Mouse (Mus musculus) embryonic stem cell, embryonic (primary cell): Measurements from ENCODE around the gene Ttll5.

Experiments used
- CTCF ChIA-PET, 4 experiments: fragments of 300-600 bp in 2 of 4; fragments of 350-600 bp in 2 of 4; sonication (Branson Sonifier 250); formaldehyde crosslinking; loops; one replicate each; lab custom pipeline; 2022; ENCODE audit warnings: inconsistent platforms in 2 of 4; lab: Charles Lee
- POLR2A ChIA-PET, 4 experiments: fragments of 300-600 bp in 2 of 4; fragments of 350-600 bp in 2 of 4; sonication (Branson Sonifier 250); formaldehyde crosslinking; loops; one replicate each; lab custom pipeline; 2022; ENCODE audit warnings: antibody characterized with exemption in 4 of 4, inconsistent platforms in 1 of 4; lab: Charles Lee

Ttll5 gene

GRCm38 (mm10) chr12:85992013-85992837 is 167.8 kb downstream of the Ttll5 start:
- ChIA-PET POLR2A (interaction anchor here in 2 of 4 experiments (0.5 to 0.6 kb wide), 2 partner anchors 68 to 1200 kb away, joined by 3 to 4 read pairs; no protein-coding TSS in a partner anchor), CTCF (no interaction called here)

- CTCF ChIA-PET, result interaction anchor here in 1 of 4 experiments (0.8 kb wide), 1 partner anchor 42 kb away, joined by 3 read pairs; no protein-coding TSS in a partner anchor
- POLR2A ChIA-PET, result interaction anchor here in 1 of 4 experiments (0.6 kb wide), 1 partner anchor 68 kb away, joined by 3 read pairs; no protein-coding TSS in a partner anchor
Measured at GRCm38 (mm10) chr12:85992838-85993234, 168.4 kb downstream of the Ttll5 start.

DNA sequence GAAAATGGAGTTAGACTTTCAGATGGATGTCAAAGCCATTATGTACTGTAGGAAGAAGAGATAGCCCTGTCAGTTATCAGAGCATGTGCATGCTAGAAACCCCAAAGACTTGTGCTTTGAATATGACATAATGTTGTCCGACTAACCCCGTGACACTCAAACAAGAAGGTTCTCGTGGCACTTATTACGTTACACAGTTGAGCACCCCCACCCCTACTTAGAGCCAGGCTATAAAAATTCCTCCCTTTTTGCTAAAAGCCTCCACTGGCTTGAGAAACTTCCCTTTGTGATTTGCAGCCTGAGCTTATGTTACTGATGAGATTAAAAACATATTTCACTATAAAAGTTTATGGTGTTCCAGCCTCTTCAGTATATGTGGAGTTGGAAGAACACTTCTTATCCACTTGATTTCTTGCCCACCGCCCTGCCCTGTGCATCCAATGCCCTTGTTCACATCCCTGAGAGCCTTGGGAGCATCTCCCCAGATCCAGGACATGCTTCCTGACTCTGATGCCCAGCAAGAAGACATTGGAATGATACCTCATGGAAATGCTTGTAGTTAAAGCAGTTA is 169.4 kb downstream of the Ttll5 start:
- POLR2A ChIA-PET, result interaction anchor here in 1 of 4 experiments (0.6 kb wide), 1 partner anchor 46 kb away, joined by 4 read pairs; no protein-coding TSS in a partner anchor
- CTCF ChIA-PET, result interaction anchor here in 1 of 4 experiments (0.8 kb wide), 1 partner anchor 43 kb away, joined by 3 read pairs; no protein-coding TSS in a partner anchor

DNA sequence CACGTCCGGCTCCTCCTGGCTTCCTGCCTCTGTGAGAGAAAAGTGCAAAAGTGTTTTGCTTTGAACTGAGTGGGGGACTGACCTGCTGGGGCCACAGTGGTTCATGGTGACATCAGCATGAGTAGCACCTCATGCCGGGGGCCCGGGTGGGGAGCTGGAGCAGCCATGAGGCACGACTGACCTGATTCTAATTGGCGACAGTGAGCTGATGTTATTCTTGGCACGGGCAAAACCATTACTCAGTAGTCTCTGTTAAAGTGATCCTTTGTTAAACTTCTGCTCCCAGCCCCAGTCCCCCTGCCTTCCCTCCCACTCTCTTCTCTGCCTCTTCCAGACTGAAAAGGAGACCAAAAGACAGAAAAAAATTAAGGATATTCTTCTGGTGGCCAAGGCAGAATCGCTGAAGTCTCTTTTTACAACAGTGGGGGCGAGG is 176.2 kb downstream of the Ttll5 start:
- ChIA-PET CTCF (interaction anchor here in 1 of 4 experiments (1.4 kb wide), 1 partner anchor 24 kb away, joined by 3 read pairs; no protein-coding TSS in a partner anchor), POLR2A (no interaction called here)

GRCm38 (mm10) chr12:86001120-86001655 is 176.7 kb downstream of the Ttll5 start:
- POLR2A ChIA-PET, result interaction anchor here in 1 of 4 experiments (1.2 kb wide), 1 partner anchor 15 kb away, joined by 4 read pairs; no protein-coding TSS in a partner anchor
- CTCF ChIA-PET, result interaction anchor here in 1 of 4 experiments (1.4 kb wide), 1 partner anchor 24 kb away, joined by 3 read pairs; no protein-coding TSS in a partner anchor

- POLR2A ChIA-PET, result interaction anchor here in 2 of 4 experiments (0.6 to 1.9 kb wide), 2 partner anchors 8 to 208 kb away, joined by 3 to 4 read pairs; no protein-coding TSS in a partner anchor
- CTCF ChIA-PET, result no interaction called here
Measured at GRCm38 (mm10) chr12:86004627-86005026, 180.2 kb downstream of the Ttll5 start.

GRCm38 (mm10) chr12:86007377-86007776 is 182.9 kb downstream of the Ttll5 start:
- POLR2A ChIA-PET, result no interaction called here
- CTCF ChIA-PET, result no interaction called here

- ChIA-PET POLR2A (interaction anchor here in 3 of 4 experiments (0.6 to 0.7 kb wide), 3 partner anchors 8 to 445 kb away, joined by 3 to 6 read pairs (median 3); no protein-coding TSS in a partner anchor), CTCF (interaction anchor here in 1 of 4 experiments (0.6 kb wide), 1 partner anchor 49 kb away, joined by 4 read pairs; no protein-coding TSS in a partner anchor)
Measured at GRCm38 (mm10) chr12:86010656-86011055, 186.2 kb downstream of the Ttll5 start.

DNA sequence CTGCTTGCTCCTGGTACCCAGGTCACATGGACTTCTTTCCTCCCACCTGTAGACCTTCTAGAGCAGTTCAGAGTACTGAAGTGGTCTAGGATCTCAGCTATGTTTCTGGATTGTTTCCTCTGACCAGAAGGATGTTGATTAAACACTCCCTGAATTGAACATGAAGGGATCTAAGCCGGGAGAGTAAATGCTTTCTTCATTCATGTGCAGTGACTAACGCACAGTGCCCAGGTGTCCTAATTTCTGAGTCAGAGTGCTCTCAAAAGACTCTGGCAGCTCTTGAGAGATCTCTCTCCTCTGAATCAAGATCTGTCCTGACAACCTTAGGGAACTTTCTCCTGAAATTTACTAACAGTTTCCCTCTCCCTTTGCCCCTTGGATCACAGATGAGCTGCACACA is 187.7 kb downstream of the Ttll5 start:
- ChIA-PET POLR2A (no interaction called here), CTCF (interaction anchor here in 1 of 4 experiments (1.0 kb wide), 1 partner anchor 146 kb away, joined by 3 read pairs; no protein-coding TSS in a partner anchor)

- CTCF ChIA-PET, result interaction anchor here in 2 of 4 experiments (1.0 to 1.8 kb wide), 2 partner anchors 10 to 11 kb away, joined by 3 to 8 read pairs; no protein-coding TSS in a partner anchor
- POLR2A ChIA-PET, result interaction anchor here in 1 of 4 experiments (1.0 kb wide), 1 partner anchor 517 kb away, joined by 6 read pairs; no protein-coding TSS in a partner anchor
Measured at GRCm38 (mm10) chr12:86014174-86014573, 189.7 kb downstream of the Ttll5 start.

DNA sequence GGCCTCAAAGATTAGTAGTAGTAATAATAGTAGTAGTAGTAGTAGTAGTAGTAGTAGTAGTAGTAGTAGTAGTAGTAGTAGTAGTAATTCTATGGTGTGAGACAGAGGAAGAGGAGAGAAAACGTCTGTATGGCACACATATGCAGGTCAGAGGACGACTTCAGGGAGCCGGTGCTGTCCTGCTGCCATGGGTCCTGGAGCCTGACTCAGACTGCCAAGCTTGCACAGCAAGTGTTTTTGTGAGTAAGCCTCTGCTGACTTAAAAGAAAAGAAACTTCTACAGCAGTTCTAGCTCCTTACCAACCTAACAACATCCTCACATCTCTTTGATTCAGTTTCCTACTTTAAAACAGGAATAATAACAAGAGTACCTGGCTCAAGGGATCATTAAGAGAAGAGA is 190.2 kb downstream of the Ttll5 start:
- ChIA-PET POLR2A (interaction anchor here in 1 of 4 experiments (1.0 kb wide), 1 partner anchor 517 kb away, joined by 6 read pairs; no protein-coding TSS in a partner anchor), CTCF (interaction anchor here in 2 of 4 experiments (1.0 to 1.8 kb wide), 2 partner anchors 10 to 11 kb away, joined by 3 to 8 read pairs; no protein-coding TSS in a partner anchor)

GRCm38 (mm10) chr12:86015114-86015513 is 190.7 kb downstream of the Ttll5 start:
- ChIA-PET POLR2A (interaction anchor here in 1 of 4 experiments (1.1 kb wide), 1 partner anchor 9 kb away, joined by 3 read pairs; no protein-coding TSS in a partner anchor), CTCF (interaction anchor here in 2 of 4 experiments (1.0 to 1.8 kb wide), 2 partner anchors 9 to 10 kb away, joined by 3 to 8 read pairs; no protein-coding TSS in a partner anchor)

- CTCF ChIA-PET, result interaction anchor here in 1 of 4 experiments (0.6 kb wide), 1 partner anchor 63 kb away, joined by 3 read pairs; no protein-coding TSS in a partner anchor
- POLR2A ChIA-PET, result interaction anchor here in 1 of 4 experiments (1.3 kb wide), 1 partner anchor 77 kb away, joined by 5 read pairs; no protein-coding TSS in a partner anchor
Measured at GRCm38 (mm10) chr12:86017360-86017759, 192.9 kb downstream of the Ttll5 start.

- CTCF ChIA-PET, result interaction anchor here in 1 of 4 experiments (1.2 kb wide), 1 partner anchor 15 kb away, joined by 3 read pairs; no protein-coding TSS in a partner anchor
- POLR2A ChIA-PET, result interaction anchor here in 1 of 4 experiments (1.1 kb wide), 1 partner anchor 16 kb away, joined by 3 read pairs; no protein-coding TSS in a partner anchor
Measured at GRCm38 (mm10) chr12:86021583-86021982, 197.1 kb downstream of the Ttll5 start.

DNA sequence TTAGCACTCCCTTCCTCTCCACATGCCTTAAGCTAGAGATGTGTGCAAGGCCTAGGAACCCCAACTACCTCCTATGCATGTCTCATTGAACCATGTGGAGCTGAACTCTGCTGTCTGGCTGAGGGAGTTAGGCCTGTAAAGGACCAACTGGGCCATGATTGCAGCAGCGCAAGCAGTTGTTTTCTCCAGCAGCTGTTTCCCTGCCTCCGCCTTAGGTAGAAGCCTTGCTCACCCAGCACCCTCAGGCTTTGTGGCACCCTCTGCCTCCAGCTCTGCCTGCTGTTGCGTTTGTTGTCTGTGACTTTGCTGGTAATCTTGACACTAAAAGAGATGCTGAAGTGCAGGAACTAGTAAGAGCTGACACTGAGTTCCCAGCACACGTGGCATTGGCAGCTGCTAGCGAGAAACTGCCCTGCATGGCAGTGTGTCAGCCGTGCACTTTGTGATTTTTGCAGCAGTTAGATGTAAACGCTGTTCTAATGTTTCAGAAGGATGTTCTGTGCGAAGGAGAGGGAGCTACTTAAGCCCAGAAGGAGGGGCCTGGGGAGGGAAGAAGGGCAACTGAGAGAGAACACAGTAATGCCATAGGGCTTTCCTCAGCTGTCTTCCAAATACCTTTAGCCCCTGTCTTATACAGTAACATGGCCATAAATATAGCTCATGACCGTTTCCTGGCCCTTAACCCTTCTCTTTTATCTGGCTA is 198.0 kb downstream of the Ttll5 start:
- POLR2A ChIA-PET, result interaction anchor here in 2 of 4 experiments (0.9 to 1.2 kb wide), 4 partner anchors 10 to 500 kb away, joined by 3 to 4 read pairs (median 3); no protein-coding TSS in a partner anchor
- CTCF ChIA-PET, result interaction anchor here in 3 of 4 experiments (0.5 to 2.5 kb wide), 7 partner anchors 10 to 167 kb away, joined by 3 to 10 read pairs (median 4); partner anchors contain the start of gene Tgfb3 (in 1 of the 3)

DNA sequence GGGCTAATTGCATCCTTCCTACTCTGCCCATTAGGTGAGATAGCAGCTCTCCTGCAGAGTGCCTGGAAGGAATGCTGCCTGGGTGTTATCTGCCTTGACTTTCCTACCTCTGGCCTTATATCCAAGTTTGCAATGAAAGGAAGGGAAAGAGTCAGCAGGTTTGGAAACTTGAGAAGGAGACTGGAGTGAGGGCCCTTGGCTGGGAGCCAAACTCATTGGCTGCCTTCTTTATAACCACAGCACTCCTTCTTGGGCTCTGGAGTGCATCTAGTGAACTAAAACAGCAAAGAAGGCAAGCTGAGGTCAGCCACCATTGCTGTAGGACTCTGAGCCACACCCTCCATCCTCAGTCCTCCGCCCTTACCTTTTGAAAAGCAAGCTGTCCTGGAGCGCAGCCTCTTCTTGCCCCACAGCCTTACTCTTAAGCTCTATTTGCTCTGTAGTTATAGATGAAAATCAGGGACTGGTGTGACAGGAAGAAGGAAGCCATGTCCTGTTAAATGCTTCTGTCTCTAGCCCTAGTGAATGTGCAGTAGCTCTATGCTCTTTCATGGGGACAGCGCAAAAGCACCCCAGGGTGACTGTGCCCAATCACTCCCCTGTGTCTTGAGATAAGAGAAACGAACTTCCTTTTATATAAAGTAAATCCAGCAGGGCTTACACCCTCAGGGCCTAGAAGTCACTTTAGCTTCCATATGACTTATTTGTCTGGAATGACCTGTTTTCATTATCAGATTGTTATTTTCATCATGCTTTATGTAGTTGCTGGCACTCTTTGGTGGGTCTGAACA is 198.8 kb downstream of the Ttll5 start:
- ChIA-PET POLR2A (interaction anchor here in 3 of 4 experiments (0.6 to 1.2 kb wide), 5 partner anchors 9 to 667 kb away, joined by 3 to 6 read pairs (median 4); no protein-coding TSS in a partner anchor), CTCF (interaction anchor here (0.5 to 2.5 kb wide), 12 partner anchors 9 to 166 kb away, joined by 3 to 10 read pairs (median 4); partner anchors contain the start of gene Tgfb3 (in 3 of the 4))
